Mouse (Mus musculus) c-Kit-positive CD71-positive TER-119-negative erythroid progenitor cells, embryonic 14.5 days (primary cell): ENCODE data around the gene Gm20388.

Experiments used
- DNase-seq: peaks from one replicate; pipeline ENCODE4 v3.0.0-alpha.2; 2013; ENCODE audit warnings: low read depth

Gm20388 gene

GRCm38 (mm10) chr8:122463651-122464640, 2553.3 kb downstream of the Gm20388 start:
- no peak for DNase-seq

- no peak for DNase-seq
Measured at GRCm38 (mm10) chr8:122464985-122465384, 2554.3 kb downstream of the Gm20388 start.

GRCm38 (mm10) chr8:122467816-122468215, 2557.2 kb downstream of the Gm20388 start:
- no peak for DNase-seq

- no peak for DNase-seq
Measured at GRCm38 (mm10) chr8:122469407-122469806, 2558.8 kb downstream of the Gm20388 start.

- no peak for DNase-seq
Measured at GRCm38 (mm10) chr8:122469965-122470364, 2559.3 kb downstream of the Gm20388 start.

GRCm38 (mm10) chr8:122470691-122471090, 2560.1 kb downstream of the Gm20388 start:
- no peak for DNase-seq

- DNase-seq = no peak
Measured at GRCm38 (mm10) chr8:122473911-122474421, 2563.3 kb downstream of the Gm20388 start.

GRCm38 (mm10) chr8:122474951-122475560, 2564.4 kb downstream of the Gm20388 start:
- DNase-seq = peak; percentile 49

- DNase-seq = peak; percentile 76
Measured at GRCm38 (mm10) chr8:122475580-122476320, 2565.1 kb downstream of the Gm20388 start, which contains the start of the genes Rnf166 and Ctu2. Gene Rnf166, minus strand, starts transcription at chr8:122476064. Gene Ctu2, plus strand, starts transcription at chr8:122476143.

- no peak for DNase-seq
Measured at GRCm38 (mm10) chr8:122482448-122482847, 2571.8 kb downstream of the Gm20388 start.

GRCm38 (mm10) chr8:122483877-122484276, 2573.2 kb downstream of the Gm20388 start:
- DNase-seq = no peak

GRCm38 (mm10) chr8:122484831-122485230, 2574.2 kb downstream of the Gm20388 start:
- DNase-seq = no peak

- DNase-seq = no peak
Measured at GRCm38 (mm10) chr8:122488387-122488786, 2577.7 kb downstream of the Gm20388 start.

- DNase-seq = no peak
Measured at GRCm38 (mm10) chr8:122497016-122497734, 2586.5 kb downstream of the Gm20388 start.

GRCm38 (mm10) chr8:122497912-122498311, 2587.3 kb downstream of the Gm20388 start:
- DNase-seq = no peak

- peak; percentile 72 for DNase-seq
Measured at GRCm38 (mm10) chr8:122500856-122501255, 2590.2 kb downstream of the Gm20388 start.

GRCm38 (mm10) chr8:122511552-122511951, 2600.9 kb downstream of the Gm20388 start:
- no peak for DNase-seq

GRCm38 (mm10) chr8:122512392-122512791, 2601.8 kb downstream of the Gm20388 start:
- DNase-seq = no peak

GRCm38 (mm10) chr8:122515699-122516098, 2605.1 kb downstream of the Gm20388 start:
- no peak for DNase-seq

GRCm38 (mm10) chr8:122517541-122518190, 2607.0 kb downstream of the Gm20388 start:
- no peak for DNase-seq

- no peak for DNase-seq
Measured at GRCm38 (mm10) chr8:122520611-122521010, 2610.0 kb downstream of the Gm20388 start.
